Mouse (Mus musculus): ENCODE data around the gene Krt72. TPM values are rescaled to one million over a fixed set of nuclear protein-coding genes. Genes with fewer than 3 reads are reported as not detected.

Krt72 gene
- polyA plus RNA-seq (2014; fragmentation: Nextera tagmentation; extraction: Ambion mirVana) = not detected in 2 replicates

DNA sequence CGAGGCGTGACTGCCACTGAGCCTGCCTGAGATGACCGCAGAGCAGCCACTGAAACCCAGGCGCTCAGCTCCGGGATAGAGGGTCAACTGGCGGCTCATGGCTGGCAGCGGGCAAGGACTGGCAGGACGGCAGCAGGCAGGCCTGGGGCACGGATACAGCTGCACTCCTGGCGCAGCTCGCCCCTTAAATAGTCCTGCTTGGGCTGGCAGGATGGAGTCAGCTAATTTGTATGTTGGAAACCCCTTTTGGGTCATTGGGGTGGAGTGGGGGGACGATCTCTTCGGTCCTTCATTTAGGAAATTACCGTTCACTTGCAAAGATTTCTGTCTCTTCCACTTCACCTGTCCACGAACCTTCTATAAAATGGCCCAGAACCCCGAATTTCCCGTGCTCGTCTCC is at the start of gene Krt72:
Krt72 (minus strand) TSS at position 101 of the 400 bp plus-strand sequence.
- ATAC-seq (ENCODE audit: low FRiP score) (no peak), DNase-seq (ENCODE audit: low spot score, missing footprints) (no peak)
- Histone ChIP-seq H3K27me3 (ENCODE audit: control insufficient read depth, insufficient read depth, low read length) (no peaks in the 10 kb centered on the region), H3K27ac (ENCODE audit: low read depth, low read length) (no peak within 1 kb of the TSS), H3K9ac (ENCODE audit: low read length) (no peak within 1 kb of the TSS), H3K4me2 (no peak within 1 kb of the TSS), H3K36me3 (ENCODE audit: control insufficient read depth, insufficient read depth, low read length) (no peaks in the 10 kb centered on the region), H3K9me3 (ENCODE audit: control insufficient read depth, low read length) (no peaks in the 10 kb centered on the region), H3K4me1 (ENCODE audit: control insufficient read depth, insufficient read depth, low read length) (no peaks in the 10 kb centered on the region), H3K4me3 (ENCODE audit: low read depth, low read length) (no peak within 1 kb of the TSS)
- WGBS = 89% methylated on average over 18 of the region's 18 CpGs

DNA sequence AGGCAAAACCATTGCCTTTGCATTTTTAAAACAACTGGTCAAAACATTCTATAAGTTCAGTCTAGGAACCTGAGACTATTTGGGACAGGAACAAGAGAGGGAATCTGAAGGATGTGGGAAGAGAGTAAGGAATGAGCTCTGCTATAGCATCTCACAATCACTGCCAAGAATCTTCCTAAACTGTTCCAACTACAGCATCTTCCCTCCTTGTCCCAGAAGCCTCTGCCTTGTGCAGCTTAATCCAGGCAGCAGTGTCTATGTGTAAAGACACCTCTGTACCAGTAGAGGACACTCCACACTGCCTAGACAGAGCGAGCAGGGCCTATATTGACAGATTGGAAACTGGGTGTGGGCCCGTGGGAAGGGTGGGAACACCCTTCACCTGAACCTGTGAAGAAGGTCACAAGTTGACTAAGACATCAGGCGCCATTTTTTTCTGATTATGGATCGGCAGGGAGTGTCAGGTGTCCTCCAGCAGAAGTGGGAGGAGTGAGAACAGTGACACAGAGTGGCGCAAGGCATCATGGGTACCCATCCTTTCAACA is 48.6 kb upstream of the Krt72 start:
- Histone ChIP-seq H3K4me3 (ENCODE audit: low read depth, low read length) (no peak overlapping the region), H3K9ac (ENCODE audit: low read length) (no peak overlapping the region), H3K36me3 (ENCODE audit: control insufficient read depth, insufficient read depth, low read length) (no peaks in the 10 kb centered on the region), H3K9me3 (ENCODE audit: control insufficient read depth, low read length) (no peaks in the 10 kb centered on the region), H3K27ac (ENCODE audit: low read depth, low read length) (no peak overlapping the region), H3K4me1 (ENCODE audit: control insufficient read depth, insufficient read depth, low read length) (no peaks in the 10 kb centered on the region), H3K4me2 (no peak overlapping the region), H3K27me3 (ENCODE audit: control insufficient read depth, insufficient read depth, low read length) (no peaks in the 10 kb centered on the region; the same call in 1 of the 2 replicates)
- no peak for ATAC-seq (ENCODE audit: low FRiP score)
- DNase-seq (ENCODE audit: low spot score, missing footprints) = no peak
- 61% methylated on average over 5 of the region's 5 CpGs for WGBS

DNA sequence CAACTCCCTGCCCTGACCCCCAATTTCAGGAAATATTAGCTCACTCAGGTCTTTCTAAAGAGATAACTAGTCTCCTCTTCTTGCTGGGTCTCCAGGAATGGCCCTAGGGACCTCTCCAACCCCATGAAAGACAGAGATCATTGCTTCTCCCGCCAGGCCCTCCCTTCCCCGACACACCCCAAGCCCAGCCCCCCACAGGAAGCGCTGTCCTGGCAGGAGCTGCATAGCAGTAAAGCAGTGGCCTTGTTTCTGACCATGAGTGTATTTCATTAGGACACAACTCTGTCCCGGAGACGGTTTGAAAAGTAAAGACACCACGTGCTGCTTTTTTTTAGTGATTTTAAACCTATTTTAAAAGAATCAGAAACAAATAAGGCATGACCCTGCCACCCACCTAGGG is 46.9 kb upstream of the Krt72 start:
- Histone ChIP-seq H3K9me3 (ENCODE audit: control insufficient read depth, low read length) (no peaks in the 10 kb centered on the region), H3K27ac (ENCODE audit: low read depth, low read length) (no peak overlapping the region), H3K4me2 (no peak overlapping the region), H3K36me3 (ENCODE audit: control insufficient read depth, insufficient read depth, low read length) (no peaks in the 10 kb centered on the region), H3K9ac (ENCODE audit: low read length) (no peak overlapping the region), H3K4me1 (ENCODE audit: control insufficient read depth, insufficient read depth, low read length) (no peaks in the 10 kb centered on the region), H3K4me3 (ENCODE audit: low read depth, low read length) (no peak overlapping the region), H3K27me3 (ENCODE audit: control insufficient read depth, insufficient read depth, low read length) (no peaks in the 10 kb centered on the region)
- no peak for ATAC-seq (ENCODE audit: low FRiP score)
- DNase-seq (ENCODE audit: low spot score, missing footprints) = no peak
- WGBS = 54% methylated on average over 6 of the region's 6 CpGs

DNA sequence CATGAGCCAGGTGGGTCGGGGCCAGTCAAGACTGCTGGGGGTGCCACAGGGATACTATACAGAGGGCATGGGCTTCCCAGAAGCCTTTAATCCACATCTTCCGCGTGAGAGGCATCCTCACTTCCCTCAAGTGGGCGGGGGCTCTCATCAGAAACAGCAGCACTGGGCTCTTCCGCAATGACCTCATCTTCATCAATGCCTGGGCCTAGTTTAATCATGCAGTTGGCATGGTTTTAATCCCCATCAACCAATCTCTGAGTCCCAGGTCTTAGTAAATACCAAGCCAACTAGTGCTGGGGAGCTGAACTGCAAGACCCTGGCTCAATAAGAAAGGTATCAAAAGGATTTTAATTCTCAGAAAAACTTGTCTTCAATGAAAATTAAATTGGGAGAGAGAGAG is 43.2 kb upstream of the Krt72 start:
- WGBS = 70% methylated on average over 5 of the region's 5 CpGs
- Histone ChIP-seq H3K4me1 (ENCODE audit: control insufficient read depth, insufficient read depth, low read length) (no peaks in the 10 kb centered on the region), H3K36me3 (ENCODE audit: control insufficient read depth, insufficient read depth, low read length) (no peaks in the 10 kb centered on the region), H3K4me2 (no peak overlapping the region), H3K9ac (ENCODE audit: low read length) (no peak overlapping the region), H3K27ac (ENCODE audit: low read depth, low read length) (no peak overlapping the region), H3K4me3 (ENCODE audit: low read depth, low read length) (no peak overlapping the region), H3K9me3 (ENCODE audit: control insufficient read depth, low read length) (no peaks in the 10 kb centered on the region), H3K27me3 (ENCODE audit: control insufficient read depth, insufficient read depth, low read length) (no peaks in the 10 kb centered on the region)
- no peak for ATAC-seq (ENCODE audit: low FRiP score)
- no peak for DNase-seq (ENCODE audit: low spot score, missing footprints)

DNA sequence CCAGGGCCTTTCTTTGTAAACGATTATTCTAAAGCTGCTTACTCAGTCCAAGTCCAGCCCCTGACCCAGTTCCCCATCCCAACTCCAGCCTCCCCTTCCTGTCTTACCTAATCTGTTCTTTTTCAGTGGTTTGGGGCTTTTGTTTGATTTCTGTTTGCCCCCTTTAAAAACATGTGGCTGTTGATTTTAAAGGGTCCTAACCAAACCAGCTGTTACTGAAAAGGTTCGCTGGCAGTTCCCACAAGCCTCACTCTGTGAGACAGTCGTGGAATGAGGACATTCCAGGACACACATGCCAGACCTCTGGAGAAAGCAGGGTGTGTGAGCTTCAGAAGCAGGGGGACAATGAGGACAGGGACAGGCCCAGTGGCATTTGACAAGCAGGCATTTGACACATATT is 35.5 kb upstream of the Krt72 start:
- H3K9me3 ChIP-seq (ENCODE audit: control insufficient read depth, low read length) = no peaks in the 10 kb centered on the region
- no peaks in the 10 kb centered on the region for H3K27me3 ChIP-seq (ENCODE audit: control insufficient read depth, insufficient read depth, low read length)
- no peak overlapping the region for H3K4me3 ChIP-seq (ENCODE audit: low read depth, low read length)
- H3K4me2 ChIP-seq = no peak overlapping the region
- DNase-seq (ENCODE audit: low spot score, missing footprints) = no peak
- no peak for ATAC-seq (ENCODE audit: low FRiP score)
- no peak overlapping the region for H3K27ac ChIP-seq (ENCODE audit: low read depth, low read length)
- H3K9ac ChIP-seq (ENCODE audit: low read length) = no peak overlapping the region
- WGBS = 27% methylated on average over 3 of the region's 3 CpGs
- no peaks in the 10 kb centered on the region for H3K4me1 ChIP-seq (ENCODE audit: control insufficient read depth, insufficient read depth, low read length)
- H3K36me3 ChIP-seq (ENCODE audit: control insufficient read depth, insufficient read depth, low read length) = no peaks in the 10 kb centered on the region

DNA sequence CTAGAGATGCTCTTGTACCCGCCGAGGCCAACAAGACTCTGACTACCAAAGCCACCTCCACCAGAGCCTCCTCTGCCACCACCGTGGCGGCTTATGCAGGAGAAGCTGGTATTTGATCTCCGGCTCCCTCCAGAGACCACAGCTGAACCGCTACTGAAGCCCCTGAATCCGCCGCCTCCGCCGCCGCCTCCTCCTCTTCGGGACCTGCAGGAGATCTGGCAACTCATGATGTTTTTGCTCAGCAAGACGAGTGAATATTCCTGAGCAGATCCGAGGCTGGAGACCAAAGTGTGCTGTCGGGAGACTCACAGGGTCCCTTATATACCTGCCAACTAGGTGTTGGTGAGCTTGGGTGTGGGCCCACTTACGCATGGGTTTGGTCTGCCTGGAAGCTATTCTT is 31.6 kb upstream of the Krt72 start, which contains the start of gene Krt2:
Krt2 (minus strand) TSS at position 295 of the 400 bp plus-strand sequence.
- Histone ChIP-seq H3K27me3 (ENCODE audit: control insufficient read depth, insufficient read depth, low read length) (no peaks in the 10 kb centered on the region), H3K9me3 (ENCODE audit: control insufficient read depth, low read length) (no peaks in the 10 kb centered on the region), H3K4me2 (no peak within 1 kb of the TSS), H3K36me3 (ENCODE audit: control insufficient read depth, insufficient read depth, low read length) (no peaks in the 10 kb centered on the region), H3K27ac (ENCODE audit: low read depth, low read length) (no peak within 1 kb of the TSS), H3K4me3 (ENCODE audit: low read depth, low read length) (no peak within 1 kb of the TSS), H3K9ac (ENCODE audit: low read length) (no peak within 1 kb of the TSS), H3K4me1 (ENCODE audit: control insufficient read depth, insufficient read depth, low read length) (no peaks in the 10 kb centered on the region)
- WGBS = 84% methylated on average over 16 of the region's 16 CpGs
- DNase-seq (ENCODE audit: low spot score, missing footprints) (no peak), ATAC-seq (ENCODE audit: low FRiP score) (no peak)

DNA sequence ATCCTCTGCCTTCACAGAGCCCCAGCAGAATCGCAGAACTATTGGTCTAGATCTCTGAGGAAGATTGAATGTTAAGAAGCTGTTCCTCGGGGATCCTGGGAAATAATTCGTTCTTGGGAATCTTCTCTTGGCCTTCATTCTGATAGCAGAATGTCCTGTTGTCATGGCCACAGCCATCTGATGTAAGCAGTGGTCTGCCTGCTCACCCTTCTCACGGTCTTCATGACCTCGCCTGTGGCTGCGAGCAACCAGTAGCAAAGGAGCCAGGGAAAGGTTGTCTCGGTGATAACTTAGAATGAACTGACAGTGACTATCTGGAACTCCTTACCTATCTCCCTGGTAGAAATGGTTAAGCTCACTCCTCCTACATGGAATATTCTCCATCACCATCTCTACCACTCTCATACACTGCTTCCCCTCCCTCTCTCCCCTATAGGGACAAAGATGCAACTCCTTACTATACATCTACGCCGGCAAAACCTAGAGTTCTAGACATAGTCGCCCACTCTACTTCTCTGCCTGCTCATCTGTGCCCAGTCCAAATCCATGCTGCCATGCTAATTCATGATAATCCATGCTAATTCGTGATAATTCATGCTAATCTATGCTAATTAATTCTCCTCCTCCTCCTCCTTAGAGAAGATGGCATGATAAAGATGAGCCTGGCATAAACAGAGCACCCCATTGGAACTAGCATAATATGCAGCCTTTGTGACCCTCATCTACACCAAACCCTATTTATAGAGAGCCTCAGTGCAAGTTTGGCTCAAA is 17.0 kb upstream of the Krt72 start:
- no peaks in the 10 kb centered on the region for H3K4me1 ChIP-seq (ENCODE audit: control insufficient read depth, insufficient read depth, low read length)
- no peak overlapping the region for H3K4me2 ChIP-seq
- no peaks in the 10 kb centered on the region for H3K27me3 ChIP-seq (ENCODE audit: control insufficient read depth, insufficient read depth, low read length)
- H3K36me3 ChIP-seq (ENCODE audit: control insufficient read depth, insufficient read depth, low read length) = no peaks in the 10 kb centered on the region
- no peak overlapping the region for H3K27ac ChIP-seq (ENCODE audit: low read depth, low read length)
- H3K4me3 ChIP-seq (ENCODE audit: low read depth, low read length) = no peak overlapping the region
- H3K9me3 ChIP-seq (ENCODE audit: control insufficient read depth, low read length) = no peaks in the 10 kb centered on the region
- no peak for DNase-seq (ENCODE audit: low spot score, missing footprints)
- H3K9ac ChIP-seq (ENCODE audit: low read length) = no peak overlapping the region
- WGBS = 81% methylated on average over 11 of the region's 11 CpGs
- ATAC-seq (ENCODE audit: low FRiP score) = peak; percentile 50; the same call in 1 of the 2 replicates

DNA sequence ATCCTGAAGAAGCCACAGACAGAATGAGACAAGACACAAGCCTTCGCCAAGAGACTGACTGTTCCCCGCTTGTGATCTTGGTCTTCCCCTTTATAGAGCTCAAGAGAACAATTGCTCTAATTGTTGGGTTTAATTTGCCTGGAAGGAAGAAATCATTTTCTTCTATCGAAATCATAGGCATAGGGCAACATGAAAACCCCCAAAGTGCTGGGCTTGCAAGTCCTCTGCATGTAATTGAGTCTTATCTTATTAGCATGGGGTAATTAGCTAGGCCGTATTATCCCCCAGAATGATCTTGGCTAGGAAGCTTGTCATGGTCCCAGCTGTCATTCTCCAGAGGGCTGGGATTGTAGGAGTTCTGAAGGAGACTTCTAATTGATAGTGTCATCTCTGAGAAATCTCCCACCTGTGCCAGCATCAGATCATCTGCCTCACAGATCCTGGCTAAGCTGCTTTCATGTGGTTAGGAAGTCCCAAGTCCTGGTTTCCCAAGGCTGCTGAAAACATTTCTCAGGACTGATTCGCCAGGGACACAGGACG is 16.1 kb upstream of the Krt72 start, which contains the start of gene Krt73:
Krt73 (minus strand) TSS at position 51 of the 540 bp plus-strand sequence.
- no peak within 1 kb of the TSS for H3K27ac ChIP-seq (ENCODE audit: low read depth, low read length)
- DNase-seq (ENCODE audit: low spot score, missing footprints) = no peak
- no peak within 1 kb of the TSS for H3K4me2 ChIP-seq
- H3K27me3 ChIP-seq (ENCODE audit: control insufficient read depth, insufficient read depth, low read length) = no peaks in the 10 kb centered on the region
- ATAC-seq (ENCODE audit: low FRiP score) = no peak
- no peaks in the 10 kb centered on the region for H3K36me3 ChIP-seq (ENCODE audit: control insufficient read depth, insufficient read depth, low read length)
- no peaks in the 10 kb centered on the region for H3K4me1 ChIP-seq (ENCODE audit: control insufficient read depth, insufficient read depth, low read length)
- no peak within 1 kb of the TSS for H3K4me3 ChIP-seq (ENCODE audit: low read depth, low read length)
- no peaks in the 10 kb centered on the region for H3K9me3 ChIP-seq (ENCODE audit: control insufficient read depth, low read length)
- no peak within 1 kb of the TSS for H3K9ac ChIP-seq (ENCODE audit: low read length)
- 85% methylated on average over 6 of the region's 6 CpGs for WGBS

DNA sequence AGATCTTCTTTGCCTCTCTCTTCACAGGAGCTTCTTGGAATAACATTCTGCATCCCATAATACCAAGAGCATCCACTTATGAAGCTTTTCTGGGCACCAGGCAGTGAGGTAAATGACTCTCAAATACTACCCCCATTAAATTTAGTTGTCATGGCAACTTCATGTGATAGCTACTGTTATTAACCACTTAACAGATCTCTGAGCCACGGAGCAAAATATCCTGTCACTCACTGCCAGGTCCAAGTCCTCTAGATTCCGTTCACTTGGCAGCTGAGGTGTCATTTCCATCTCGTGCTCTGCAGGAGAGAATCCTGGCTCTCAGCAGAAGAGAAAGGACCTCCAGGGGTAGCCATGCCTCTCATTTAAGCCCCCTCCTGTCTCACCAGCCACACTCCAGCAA is 4.6 kb upstream of the Krt72 start:
- no peak overlapping the region for H3K9ac ChIP-seq (ENCODE audit: low read length)
- 32% methylated on average over 3 of the region's 3 CpGs for WGBS
- H3K36me3 ChIP-seq (ENCODE audit: control insufficient read depth, insufficient read depth, low read length) = no peaks in the 10 kb centered on the region
- H3K4me1 ChIP-seq (ENCODE audit: control insufficient read depth, insufficient read depth, low read length) = no peaks in the 10 kb centered on the region
- H3K9me3 ChIP-seq (ENCODE audit: control insufficient read depth, low read length) = no peaks in the 10 kb centered on the region
- no peak for ATAC-seq (ENCODE audit: low FRiP score)
- no peak overlapping the region for H3K4me3 ChIP-seq (ENCODE audit: low read depth, low read length)
- no peak for DNase-seq (ENCODE audit: low spot score, missing footprints)
- H3K27ac ChIP-seq (ENCODE audit: low read depth, low read length) = no peak overlapping the region
- no peaks in the 10 kb centered on the region for H3K27me3 ChIP-seq (ENCODE audit: control insufficient read depth, insufficient read depth, low read length)
- no peak overlapping the region for H3K4me2 ChIP-seq
